Mouse (Mus musculus): ENCODE measurements around the gene Anapc7. TPM values are rescaled to one million over a fixed set of nuclear protein-coding genes. Genes with fewer than 3 reads are reported as not detected.
"Not testable (repeated sequence)": the region's sequence is repeated elsewhere in the genome, so short reads cannot be mapped to it uniquely, and the experiment has no call there.

Gene Anapc7
- total RNA-seq, 1 experiment from 2014 or later, result 20.5 TPM

GRCm38 (mm10) chr5:122444492-122444891, 23.0 kb downstream of the Anapc7 start:
- ATAC-seq (replicated peaks; ENCODE audit: insufficient number of reproducible peaks, low FRiP score, low TSS enrichment, poor library complexity, severe bottlenecking), result no peak

- no peak for ATAC-seq (replicated peaks; ENCODE audit: insufficient number of reproducible peaks, low FRiP score, low TSS enrichment, poor library complexity, severe bottlenecking)
Measured at GRCm38 (mm10) chr5:122445051-122445610, 23.6 kb downstream of the Anapc7 start.

DNA sequence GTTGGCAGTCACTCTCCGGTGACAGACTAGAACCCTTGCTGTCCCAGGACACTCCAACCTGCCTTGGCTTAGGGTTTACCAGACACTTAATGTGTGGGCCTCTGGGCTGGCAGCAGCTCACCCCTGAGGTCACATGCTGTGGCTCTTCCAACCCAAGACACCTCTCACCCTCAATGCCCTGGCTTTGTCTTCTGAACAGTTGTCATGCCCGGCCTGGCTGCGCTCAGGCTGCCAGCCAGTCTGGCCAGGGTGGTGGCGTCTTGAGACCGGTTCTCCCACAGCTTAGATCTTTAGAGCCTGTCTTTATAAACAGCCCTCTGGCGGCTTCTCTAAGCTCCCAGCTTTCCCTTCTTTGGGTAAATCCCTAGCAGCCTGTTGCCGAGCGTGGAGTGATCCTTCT, 26.4 kb downstream of the Anapc7 start:
- ATAC-seq (replicated peaks; ENCODE audit: insufficient number of reproducible peaks, low FRiP score, low TSS enrichment, poor library complexity, severe bottlenecking), result no peak

DNA sequence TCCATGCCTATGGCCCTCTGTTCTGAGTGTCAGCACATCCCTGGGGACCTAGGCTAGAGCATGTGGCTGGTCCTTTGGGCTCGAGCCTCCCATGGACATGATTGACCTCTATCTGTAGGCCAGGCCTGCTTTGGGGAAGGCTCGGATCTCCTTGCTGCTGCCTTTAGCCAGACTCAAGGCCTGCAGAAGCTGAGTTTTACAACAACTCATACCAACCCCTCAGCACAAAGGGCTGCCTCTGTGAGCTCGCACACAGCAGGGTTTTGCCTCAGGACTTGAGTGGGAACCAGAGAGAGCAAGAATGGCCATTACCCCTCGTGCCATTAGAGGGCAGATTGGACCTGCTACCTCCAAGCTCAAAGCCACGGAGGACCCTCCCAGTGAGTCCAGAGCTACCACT, 27.4 kb downstream of the Anapc7 start:
- ATAC-seq (replicated peaks; ENCODE audit: insufficient number of reproducible peaks, low FRiP score, low TSS enrichment, poor library complexity, severe bottlenecking), result no peak

DNA sequence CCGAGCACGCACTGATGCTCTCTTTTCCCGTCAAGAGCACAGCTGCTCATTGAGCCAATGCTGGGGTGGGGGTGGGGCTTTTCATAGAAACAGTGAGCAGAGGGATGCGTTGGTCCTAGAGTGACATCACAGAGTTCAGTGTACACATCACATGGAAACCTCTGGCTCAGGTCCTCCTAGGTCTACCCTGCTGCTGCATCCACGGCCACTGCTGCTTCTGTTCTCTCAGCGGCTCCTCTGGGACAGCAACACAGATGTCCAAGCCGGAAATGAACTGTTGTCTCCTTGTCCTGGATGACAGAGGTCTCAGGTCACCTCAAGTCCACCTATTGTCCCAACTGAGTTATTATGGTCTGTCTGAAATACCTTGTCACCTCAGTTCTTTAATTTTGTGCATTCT, 28.5 kb downstream of the Anapc7 start:
- ATAC-seq (replicated peaks; ENCODE audit: insufficient number of reproducible peaks, low FRiP score, low TSS enrichment, poor library complexity, severe bottlenecking), result no peak

DNA sequence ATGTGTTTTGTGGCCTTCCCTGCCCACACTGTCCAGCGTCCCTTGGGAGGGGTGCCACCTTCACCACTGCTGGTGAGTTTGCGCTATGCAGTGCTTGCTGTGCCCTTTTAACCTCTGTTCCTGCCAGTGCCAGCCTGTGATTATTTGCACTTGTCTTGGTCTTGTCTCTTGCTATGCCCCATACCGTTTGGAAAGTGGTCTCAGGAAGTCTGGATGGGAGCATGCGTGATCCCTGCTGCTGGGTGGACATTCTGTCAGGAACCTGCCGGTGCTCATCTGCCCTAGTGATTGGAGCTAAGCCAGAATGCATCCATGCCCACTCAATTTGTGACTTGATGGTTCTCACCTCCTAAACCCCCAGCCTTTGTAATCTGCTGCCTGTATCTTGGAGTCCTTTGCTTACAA, 29.4 kb downstream of the Anapc7 start:
- ATAC-seq (replicated peaks; ENCODE audit: insufficient number of reproducible peaks, low FRiP score, low TSS enrichment, poor library complexity, severe bottlenecking), result no peak

GRCm38 (mm10) chr5:122451324-122451723, 29.8 kb downstream of the Anapc7 start:
- no peak for ATAC-seq (replicated peaks; ENCODE audit: insufficient number of reproducible peaks, low FRiP score, low TSS enrichment, poor library complexity, severe bottlenecking)

DNA sequence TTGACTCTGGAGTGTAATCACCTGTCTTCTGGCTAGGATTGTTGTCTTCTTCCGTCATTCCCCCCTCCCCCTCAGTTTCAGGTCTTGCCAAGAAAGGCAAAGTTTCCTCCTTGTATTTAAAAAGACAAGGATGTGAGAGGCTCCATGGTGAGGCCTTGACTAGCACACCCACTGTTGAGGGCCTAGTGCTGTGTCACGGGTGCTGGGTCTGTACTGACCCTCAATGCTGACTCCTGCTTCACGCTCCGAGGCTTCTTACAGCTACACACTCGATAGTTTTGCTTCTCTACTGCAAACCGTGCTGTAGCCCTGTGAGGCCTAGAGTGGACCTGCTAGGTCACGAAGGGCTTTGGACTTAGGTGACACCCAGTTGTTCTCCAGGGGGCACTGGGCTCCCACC, 30.7 kb downstream of the Anapc7 start:
- no peak for ATAC-seq (replicated peaks; ENCODE audit: insufficient number of reproducible peaks, low FRiP score, low TSS enrichment, poor library complexity, severe bottlenecking)

GRCm38 (mm10) chr5:122453188-122453587, 31.7 kb downstream of the Anapc7 start:
- ATAC-seq (replicated peaks; ENCODE audit: insufficient number of reproducible peaks, low FRiP score, low TSS enrichment, poor library complexity, severe bottlenecking), result no peak

GRCm38 (mm10) chr5:122454442-122454841, 32.9 kb downstream of the Anapc7 start:
- no peak for ATAC-seq (replicated peaks; ENCODE audit: insufficient number of reproducible peaks, low FRiP score, low TSS enrichment, poor library complexity, severe bottlenecking)

GRCm38 (mm10) chr5:122454883-122455282, 33.4 kb downstream of the Anapc7 start:
- ATAC-seq (replicated peaks; ENCODE audit: insufficient number of reproducible peaks, low FRiP score, low TSS enrichment, poor library complexity, severe bottlenecking), result no peak

DNA sequence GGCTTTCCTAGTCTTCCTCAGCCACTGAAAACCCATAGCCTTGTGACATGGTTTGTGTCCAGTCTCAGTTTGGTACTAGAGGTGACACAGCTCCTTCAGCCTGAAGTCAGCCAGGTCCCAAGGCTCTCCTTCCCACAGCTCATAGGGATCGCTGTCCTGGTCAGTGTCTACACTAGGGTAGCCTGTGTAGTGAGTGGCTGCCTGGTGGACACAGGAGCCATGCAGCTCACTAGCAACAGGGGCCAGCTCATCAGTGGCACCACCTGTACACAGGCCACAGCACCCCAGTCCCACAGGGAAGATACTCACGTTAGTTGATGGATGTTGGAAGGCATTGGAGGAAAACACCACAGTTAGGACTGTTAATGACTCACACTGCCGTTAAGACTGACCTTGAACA, 34.1 kb downstream of the Anapc7 start:
- ATAC-seq (replicated peaks; ENCODE audit: insufficient number of reproducible peaks, low FRiP score, low TSS enrichment, poor library complexity, severe bottlenecking), result no peak

GRCm38 (mm10) chr5:122457054-122457453, 35.6 kb downstream of the Anapc7 start:
- not testable (repeated sequence) for ATAC-seq (replicated peaks; ENCODE audit: insufficient number of reproducible peaks, low FRiP score, low TSS enrichment, poor library complexity, severe bottlenecking)

DNA sequence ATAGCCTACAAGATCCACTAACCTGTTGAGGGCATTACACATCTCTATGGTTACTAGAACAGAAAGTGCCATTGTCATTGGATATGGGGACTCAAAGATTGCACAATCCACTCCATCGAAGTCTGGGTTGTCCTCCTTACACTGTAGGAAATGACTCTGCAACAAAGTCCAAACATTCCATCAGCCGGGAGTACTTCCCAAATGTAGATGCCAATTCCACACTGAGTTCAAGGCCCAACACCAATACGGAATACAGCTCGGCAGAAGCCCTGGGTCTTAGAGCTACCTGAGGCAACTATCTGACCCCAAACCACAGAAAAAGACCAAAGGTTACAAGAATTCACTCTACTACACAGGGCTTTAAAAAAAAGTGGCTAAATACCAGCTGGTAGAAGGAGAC, 36.6 kb downstream of the Anapc7 start:
- no peak for ATAC-seq (replicated peaks; ENCODE audit: insufficient number of reproducible peaks, low FRiP score, low TSS enrichment, poor library complexity, severe bottlenecking)

DNA sequence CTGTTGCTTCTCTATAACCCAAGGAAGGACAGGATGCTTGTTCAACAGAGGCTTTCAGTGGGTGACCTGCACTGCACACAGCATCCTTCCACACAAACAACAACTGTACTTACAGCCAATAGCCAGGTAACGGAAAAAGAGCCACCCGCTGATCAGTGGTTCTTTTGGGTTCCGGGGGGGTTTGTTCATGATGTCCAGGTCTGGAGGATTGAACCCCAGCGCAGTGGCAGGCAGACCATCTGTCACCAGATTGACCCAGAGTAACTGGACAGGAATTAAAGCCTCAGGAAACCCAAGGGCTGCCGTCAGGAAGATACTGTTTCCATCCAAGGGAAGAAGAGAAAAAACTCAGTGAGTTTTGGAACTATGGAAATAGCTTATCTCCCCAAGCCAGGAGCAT, 37.8 kb downstream of the Anapc7 start:
- ATAC-seq (replicated peaks; ENCODE audit: insufficient number of reproducible peaks, low FRiP score, low TSS enrichment, poor library complexity, severe bottlenecking), result no peak

GRCm38 (mm10) chr5:122460656-122461055, 39.2 kb downstream of the Anapc7 start:
- ATAC-seq (replicated peaks; ENCODE audit: insufficient number of reproducible peaks, low FRiP score, low TSS enrichment, poor library complexity, severe bottlenecking), result no peak

GRCm38 (mm10) chr5:122461431-122461830, 39.9 kb downstream of the Anapc7 start:
- ATAC-seq (replicated peaks; ENCODE audit: insufficient number of reproducible peaks, low FRiP score, low TSS enrichment, poor library complexity, severe bottlenecking), result no peak

DNA sequence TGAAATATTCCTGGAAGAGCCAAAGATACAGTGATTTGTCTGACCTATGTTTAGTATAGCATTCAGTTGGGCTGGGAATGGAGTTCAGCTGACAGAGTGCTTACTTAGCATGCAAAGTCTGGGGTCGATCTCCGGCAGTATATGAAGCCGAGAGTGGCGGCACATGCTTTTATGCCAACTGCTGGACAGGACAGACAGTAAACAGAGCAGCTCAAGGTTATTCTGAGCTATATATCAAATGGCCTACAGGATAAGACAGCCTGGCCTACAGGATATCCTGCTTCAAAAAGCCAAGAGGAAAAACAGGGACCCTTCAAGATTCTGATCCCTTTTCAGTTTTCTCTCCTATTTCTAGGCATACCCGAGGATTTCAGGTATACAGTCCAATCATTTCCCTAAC, 50.2 kb downstream of the Anapc7 start:
- ATAC-seq (replicated peaks; ENCODE audit: insufficient number of reproducible peaks, low FRiP score, low TSS enrichment, poor library complexity, severe bottlenecking), result no peak

GRCm38 (mm10) chr5:122474643-122475363, 53.3 kb downstream of the Anapc7 start:
- ATAC-seq (replicated peaks; ENCODE audit: insufficient number of reproducible peaks, low FRiP score, low TSS enrichment, poor library complexity, severe bottlenecking), result no peak

DNA sequence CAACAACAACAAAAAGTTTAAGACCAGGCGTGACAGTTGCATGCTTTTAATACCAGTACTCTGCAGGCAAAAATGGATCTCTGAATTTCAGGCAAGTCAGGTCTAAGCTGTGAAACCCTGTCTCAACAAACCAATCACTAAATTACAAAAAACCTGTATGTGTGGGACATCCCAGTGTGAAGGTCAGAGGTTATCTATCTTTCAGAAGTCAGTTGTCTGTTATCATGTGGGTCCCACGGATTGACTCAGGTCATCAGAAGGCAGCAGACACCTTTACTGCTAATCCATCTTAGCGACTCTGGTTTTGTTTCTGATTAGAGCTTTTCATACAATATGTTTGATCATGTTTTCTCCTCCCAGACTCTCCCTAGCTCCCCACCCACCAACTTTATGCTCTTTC, 54.6 kb downstream of the Anapc7 start:
- no peak for ATAC-seq (replicated peaks; ENCODE audit: insufficient number of reproducible peaks, low FRiP score, low TSS enrichment, poor library complexity, severe bottlenecking)

GRCm38 (mm10) chr5:122477492-122477891, 56.0 kb downstream of the Anapc7 start:
- no peak for ATAC-seq (replicated peaks; ENCODE audit: insufficient number of reproducible peaks, low FRiP score, low TSS enrichment, poor library complexity, severe bottlenecking)
